Mouse (Mus musculus) CH12.LX (cell line): Measurements from ENCODE around the gene Scaf11. TPM values are rescaled to one million over a fixed set of nuclear protein-coding genes. Genes with fewer than 3 reads are reported as not detected.

Experiments used
- DNase-seq: peaks from one replicate; pipeline ENCODE4 v3.0.0-alpha.2; 2013; ENCODE audit errors: extremely low read depth
- H3K27ac ChIP-seq: 2 replicates; pipeline ENCODE4 v1.5.1; 2012; ENCODE audit warnings: low read depth, mild to moderate bottlenecking, control low read depth, moderate library complexity; ENCODE audit not compliant: insufficient read depth
- H3K27me3 ChIP-seq: replicated peaks from 2 replicates; pipeline ENCODE3; 2012; ENCODE audit warnings: inconsistent platforms
- H3K36me3 ChIP-seq, 2 experiments: replicated peaks in 1 of 2; 2 replicates each; pipeline versions ENCODE3 to v1.6.1; 2012; ENCODE audit warnings: inconsistent platforms in 1 of 2, low read length in 1 of 2, mild to moderate bottlenecking in 1 of 2, mixed read lengths in 1 of 2, moderate library complexity in 1 of 2; ENCODE audit not compliant: control insufficient read depth in 1 of 2, insufficient read depth in 1 of 2
- H3K4me1 ChIP-seq, 2 experiments: 2 replicates each; pipeline ENCODE4 v1.6.1; 2012; ENCODE audit warnings: inconsistent platforms in 1 of 2, moderate library complexity in 1 of 2; ENCODE audit not compliant: insufficient read depth in 2 of 2, control insufficient read depth in 1 of 2
- H3K4me2 ChIP-seq: 2 replicates; pipeline ENCODE4 v1.6.1; 2012; ENCODE audit warnings: low read depth, mild to moderate bottlenecking, control low read depth; ENCODE audit not compliant: poor library complexity, insufficient read depth, severe bottlenecking
- H3K4me3 ChIP-seq, 3 experiments: fragments of 150-350 bp in 1 of 3; sonication (generic) in 1 of 3; replicated peaks in 1 of 3; 2 replicates each; pipeline versions ENCODE3 to v1.5.1; 2011 to 2012; ENCODE audit warnings: low read depth in 2 of 3, low read length in 2 of 3, mild to moderate bottlenecking in 2 of 3, moderate library complexity in 2 of 3, control low read depth in 1 of 3, improper control_type of control experiment in 1 of 3, inconsistent platforms in 1 of 3, mixed read lengths in 1 of 3; ENCODE audit not compliant: poor library complexity in 1 of 3
- H3K79me2 ChIP-seq: replicated peaks from 2 replicates; pipeline ENCODE4 v1.6.1; 2012; ENCODE audit warnings: mild to moderate bottlenecking, moderate library complexity; ENCODE audit not compliant: control insufficient read depth, poor library complexity, insufficient read depth, severe bottlenecking; ENCODE audit errors: extremely low read depth
- H3K9ac ChIP-seq: 2 replicates; pipeline ENCODE4 v1.6.1; 2012; ENCODE audit warnings: low read depth, mild to moderate bottlenecking, control low read depth, moderate library complexity; ENCODE audit not compliant: insufficient read depth
- H3K9me3 ChIP-seq: replicated peaks from 2 replicates; pipeline ENCODE3; 2012; ENCODE audit warnings: low read length, inconsistent platforms, mixed read lengths
- CHD1 ChIP-seq: IDR thresholded peaks from 2 replicates; pipeline ENCODE4 v1.6.1; 2012; ENCODE audit warnings: low read depth, low read length, improper control_type of control experiment, inconsistent platforms
- CTCF ChIP-seq, 2 experiments: IDR thresholded peaks in 1 of 2; conservative IDR thresholded peaks in 1 of 2; 2 replicates each; pipeline ENCODE4 v1.5.1; 2011 to 2012; ENCODE audit warnings: low read depth in 2 of 2, low read length in 2 of 2, improper control_type of control experiment in 1 of 2, inconsistent platforms in 1 of 2, mild to moderate bottlenecking in 1 of 2, moderate library complexity in 1 of 2
- JUN ChIP-seq: IDR thresholded peaks from 2 replicates; pipeline ENCODE4 v1.6.1; 2011; ENCODE audit warnings: low read depth, mild to moderate bottlenecking, low read length, improper control_type of control experiment, moderate library complexity; ENCODE audit not compliant: insufficient read depth
- KAT2A ChIP-seq: IDR thresholded peaks from 2 replicates; pipeline ENCODE4 v1.6.1; 2012; ENCODE audit warnings: low read length, improper control_type of control experiment, inconsistent platforms; ENCODE audit not compliant: insufficient replicate concordance
- MAX ChIP-seq: IDR thresholded peaks from 2 replicates; pipeline ENCODE4 v1.6.1; 2011; ENCODE audit warnings: low read length, improper control_type of control experiment
- MAZ ChIP-seq: IDR thresholded peaks from 2 replicates; pipeline ENCODE4 v1.6.1; 2012; ENCODE audit warnings: low read depth, mild to moderate bottlenecking, inconsistent platforms, low read length, improper control_type of control experiment, moderate library complexity
- MXI1 ChIP-seq: IDR thresholded peaks from 2 replicates; pipeline ENCODE4 v1.6.1; 2011; ENCODE audit warnings: mild to moderate bottlenecking, low read depth, low read length, improper control_type of control experiment
- MYC ChIP-seq: IDR thresholded peaks from 2 replicates; pipeline ENCODE4 v1.6.1; 2011; ENCODE audit warnings: low read depth, mild to moderate bottlenecking, improper control_type of control experiment, low read length
- PAX5 ChIP-seq: IDR thresholded peaks from 2 replicates; pipeline ENCODE4 v1.6.1; 2012; ENCODE audit warnings: low read length, inconsistent platforms, mixed read lengths
- POLR2A ChIP-seq: IDR thresholded peaks from 2 replicates; pipeline ENCODE4 v1.6.1; 2011; ENCODE audit warnings: low read depth, mild to moderate bottlenecking, improper control_type of control experiment, low read length
- RAD21 ChIP-seq: IDR thresholded peaks from 2 replicates; pipeline ENCODE4 v1.6.1; 2011; ENCODE audit warnings: low read depth, mild to moderate bottlenecking, low read length, improper control_type of control experiment, moderate library complexity
- TCF12 ChIP-seq: IDR thresholded peaks from 2 replicates; pipeline ENCODE4 v1.6.1; 2014; ENCODE audit warnings: low read depth, mild to moderate bottlenecking, inconsistent platforms, low read length, improper control_type of control experiment
- ZMIZ1 ChIP-seq: IDR thresholded peaks from 2 replicates; pipeline ENCODE4 v1.6.1; 2012; ENCODE audit warnings: low read depth, mild to moderate bottlenecking, inconsistent platforms, low read length, improper control_type of control experiment
- dilution Hi-C: fragments of 300-500 bp; cut with MboI; formaldehyde crosslinking; loops from 2 replicates; pipeline ENCODE4 v1.14.3; 2020; ENCODE audit warnings: low sequenced_read_pairs; ENCODE audit not compliant: extremely low pct_unique_long_range_greater_than_20kb, extremely low pct_ligation_motif_present
- in situ Hi-C: fragments of 300-500 bp; cut with MboI; formaldehyde crosslinking; loops from 3 replicates; pipeline ENCODE4 v1.14.3; 2019; ENCODE audit warnings: low sequenced_read_pairs, low pct_ligation_motif_present, low pct_unique_long_range_greater_than_20kb, mixed read lengths
- polyA plus RNA-seq: library from polyadenylated mRNA; unstranded; fragments of >175 nt; gene quantifications from 2 replicates; pipeline ENCODE4 v1.2.1, GENCODE M21; 2012; ENCODE audit warnings: low read depth; ENCODE audit not compliant: insufficient read length
- total RNA-seq, 2 experiments: library from RNA; depleted of rRNA; stranded (reverse); fragments of 300-350 nt in 1 of 2; fragments of >200 nt in 1 of 2; gene quantifications; 2 replicates each; pipeline ENCODE4 v1.2.3; 2012 to 2014

Scaf11 gene
- total and polyA plus RNA-seq, 3 experiments = 57.2 to 88.0 (median 59.8) TPM

DNA sequence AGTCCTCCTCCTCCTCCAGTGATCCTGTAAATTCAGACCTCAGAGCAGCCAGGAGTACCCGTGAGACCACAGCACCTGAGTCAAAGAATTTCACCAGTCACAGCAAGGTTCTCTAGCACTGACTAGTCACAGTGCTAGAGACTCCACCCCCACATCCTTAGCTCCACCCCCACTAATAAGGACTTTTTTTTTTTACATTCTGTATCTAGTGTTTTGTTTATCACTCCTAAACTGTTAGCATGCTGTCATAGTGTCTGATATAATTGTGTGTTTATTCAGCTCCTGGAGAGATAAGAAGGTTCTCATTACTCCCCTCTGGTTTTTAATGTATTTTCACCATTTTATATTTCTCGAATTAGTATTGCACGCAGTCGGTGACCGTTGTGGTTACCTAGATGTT is 29.5 kb upstream of the Scaf11 start:
- Histone ChIP-seq H3K36me3 (no peaks in the 10 kb centered on the region), H3K4me1 (peaks cover 4 to 22% of the 10 kb centered on the region in 2 experiments), H3K27ac (no peak overlapping the region), H3K4me3 (no peak overlapping the region), H3K9me3 (peaks cover 8% of the 10 kb centered on the region), H3K79me2 (no peaks in the 10 kb centered on the region), H3K4me2 (no peak overlapping the region), H3K9ac (no peak overlapping the region), H3K27me3 (no peaks in the 10 kb centered on the region)
- in situ Hi-C loops = no loop called here
- dilution Hi-C loops = no loop called here
- DNase-seq = no peak
- TF ChIP-seq ZMIZ1 = no peak
- no peak for TF ChIP-seq MAX
- no peak for TF ChIP-seq KAT2A
- TF ChIP-seq TCF12 = no peak
- no peak for TF ChIP-seq CHD1
- TF ChIP-seq RAD21 = no peak
- no peak for TF ChIP-seq POLR2A
- no peak for TF ChIP-seq CTCF (conservative IDR thresholded peaks at IDR 0.05 in 1 of 2, IDR thresholded peaks at IDR 0.05 in 1 of 2; ENCODE audit: low read depth in 2 of 2, low read length in 2 of 2)
- TF ChIP-seq JUN = no peak
- no peak for TF ChIP-seq MAZ
- no peak for TF ChIP-seq PAX5

DNA sequence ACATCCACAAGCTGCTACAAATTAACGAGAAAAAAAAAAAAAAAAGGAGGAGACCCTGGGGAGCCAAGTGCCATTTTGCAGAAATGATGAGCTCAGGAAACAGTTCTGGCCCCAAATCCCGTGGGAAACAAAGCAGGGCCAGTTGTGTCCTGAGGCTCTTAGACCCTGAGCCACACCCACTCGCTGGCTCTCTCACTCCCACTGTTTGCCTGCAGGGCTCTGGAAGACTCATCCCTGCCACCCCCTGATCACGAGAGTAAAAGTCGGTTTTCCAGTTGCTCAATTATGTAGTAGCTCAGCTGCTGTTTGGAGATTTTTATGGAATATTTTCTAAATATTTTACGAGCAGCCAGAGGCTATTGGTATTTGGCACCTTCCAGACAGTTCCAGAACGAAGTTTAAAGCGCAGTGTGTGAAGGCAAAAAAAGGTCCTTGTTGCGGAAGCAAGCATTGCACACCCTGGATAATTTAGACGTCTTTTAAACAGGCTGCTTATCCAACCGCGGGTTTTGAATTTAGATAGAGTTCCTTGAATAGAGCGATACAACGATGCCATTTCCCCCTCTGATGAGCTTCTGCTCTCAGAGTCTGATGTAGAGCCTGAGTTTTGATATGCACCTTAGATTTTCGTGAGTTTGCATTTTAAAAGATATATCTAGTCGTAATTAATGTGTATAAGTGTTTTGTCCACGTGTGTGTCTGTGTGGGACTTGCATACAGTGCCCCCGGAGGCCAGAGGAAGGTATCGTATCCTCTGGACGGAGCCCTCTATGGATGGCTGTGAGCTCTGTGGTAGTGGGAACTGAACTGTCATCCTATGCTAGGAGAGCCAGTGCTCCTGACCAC is 28.5 kb upstream of the Scaf11 start:
- TF ChIP-seq MAX = 0 out of 2 replicates have a peak, but pooled peaks have one; percentile 32
- 0 out of 2 replicates have a peak, but pooled peaks have one; percentile 53 for TF ChIP-seq MYC
- peak; percentile 23 to 64; a peak in 3 of 4 replicates for TF ChIP-seq CTCF (conservative IDR thresholded peaks at IDR 0.05 in 1 of 2, IDR thresholded peaks at IDR 0.05 in 1 of 2; ENCODE audit: low read depth in 2 of 2, low read length in 2 of 2)
- TF ChIP-seq RAD21 = no peak; the same call in 1 of the 2 replicates
- TF ChIP-seq MXI1 = no peak
- no peaks in the 10 kb centered on the region for H3K79me2 ChIP-seq
- no peak overlapping the region for H3K9ac ChIP-seq
- H3K4me1 ChIP-seq = peaks cover 4 to 25% of the 10 kb centered on the region in 2 experiments
- no peak overlapping the region for H3K27ac ChIP-seq
- dilution Hi-C loops (no loop called here), in situ Hi-C loops (no loop called here)
- H3K4me2 ChIP-seq = no peak overlapping the region
- no peak overlapping the region for H3K4me3 ChIP-seq
- no peaks in the 10 kb centered on the region for H3K27me3 ChIP-seq
- no peaks in the 10 kb centered on the region for H3K9me3 ChIP-seq
- peak; percentile 36 for DNase-seq
- no peaks in the 10 kb centered on the region for H3K36me3 ChIP-seq
